Mouse (Mus musculus) lung, adult 2 months (tissue): Measurements from ENCODE around the gene Tfcp2. TPM values are rescaled to one million over a fixed set of nuclear protein-coding genes. Genes with fewer than 3 reads are reported as not detected.

Experiments
- DNase-seq: peaks from one replicate; pipeline ENCODE4 v3.0.0; 2022
- H3K4me1 ChIP-seq: fragments of 200-500 bp; 2 replicates; pipeline ENCODE4 v1.6.1; 2011; ENCODE audit warnings: low read length; ENCODE audit not compliant: control insufficient read depth, insufficient read depth
- H3K4me3 ChIP-seq: fragments of 200-500 bp; replicated peaks from 2 replicates; pipeline ENCODE3; 2011; ENCODE audit warnings: low read depth, mild to moderate bottlenecking, control low read depth, low read length; ENCODE audit errors: extremely low read depth
- CTCF ChIP-seq: fragments of 200-500 bp; IDR thresholded peaks from 2 replicates; pipeline ENCODE4 v1.5.1; 2011; ENCODE audit warnings: mild to moderate bottlenecking, low read length, control low read depth; ENCODE audit not compliant: insufficient read depth
- POLR2A ChIP-seq: fragments of 200-500 bp; IDR thresholded peaks from 2 replicates; pipeline ENCODE4 v1.6.1; 2011; ENCODE audit warnings: low read depth, mild to moderate bottlenecking, control low read depth, low read length, borderline replicate concordance; ENCODE audit errors: extremely low read depth
- WGBS: fragments of 180-500 bp; shearing (Covaris S2); methylation state at CpG from one replicate; pipeline ENCODE4 v1.1.7; 2018; 5-methylcytosine and 5-hydroxymethylcytosine counted together
- polyA plus RNA-seq: library from polyadenylated mRNA; depleted of rRNA; stranded (reverse); fragments of >200 nt; gene quantifications from 2 replicates; pipeline ENCODE4 v1.2.3, GENCODE M21; 2012

The Tfcp2 gene
- polyA plus RNA-seq, 1 experiment = 8.2 TPM

- Histone ChIP-seq H3K4me1 (peaks cover 8% of the 10 kb centered on the region), H3K4me3 (peak within 1 kb of the TSS; percentile 93)
- 2% methylated on average over 84 of the region's 84 CpGs for WGBS
- DNase-seq = peak; percentile 84
- TF ChIP-seq CTCF (peak; percentile 35; the same call in 1 of the 2 replicates), POLR2A (peak; percentile 67)
These were observed 83.3 kb downstream of the Tfcp2 start, which contains the start of gene Letmd1 for GRCm38 (mm10) chr15:100468295-100469188. Letmd1 (plus strand) TSS chr15:100469023.

DNA sequence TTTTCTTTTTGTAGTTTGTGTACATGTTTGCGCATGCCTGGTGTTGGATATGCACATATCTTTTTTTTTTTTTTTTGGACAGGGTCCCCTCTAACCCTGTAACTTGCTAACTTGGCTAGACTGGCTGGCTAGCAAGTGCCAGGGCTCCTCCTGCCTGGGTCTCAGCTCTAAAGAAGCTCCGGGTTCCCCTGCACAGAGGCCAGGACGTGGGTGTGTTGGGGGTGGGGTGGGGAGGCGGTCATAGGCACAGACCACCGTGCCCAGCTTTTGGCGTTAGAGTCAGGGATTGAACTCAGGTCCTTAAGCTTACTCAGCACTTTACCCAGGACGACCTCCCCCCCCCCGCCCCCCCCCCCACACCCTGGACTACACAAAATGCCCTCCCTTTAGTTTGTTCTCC lies 84.1 kb downstream of the Tfcp2 start:
- WGBS = 37% methylated on average over 8 of the region's 8 CpGs

DNA sequence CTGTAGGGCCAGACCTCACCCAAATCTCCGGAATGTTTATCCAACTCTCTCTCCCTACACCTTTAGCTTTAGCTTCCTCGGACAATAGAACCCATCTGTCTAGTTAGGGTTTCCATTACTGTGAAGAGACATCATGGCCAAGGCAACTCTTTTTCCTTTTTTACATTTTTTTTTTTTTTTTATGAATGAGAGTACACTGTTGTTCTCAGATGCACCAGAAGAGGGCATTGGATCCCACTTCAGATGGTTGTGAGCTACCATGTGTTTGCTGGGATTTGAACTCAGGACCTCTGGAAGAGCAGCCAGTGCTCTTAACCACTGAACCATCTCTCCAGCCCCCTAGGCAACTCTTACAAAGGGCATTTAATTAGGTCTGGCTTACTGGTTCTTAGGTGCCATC lies 86.4 kb downstream of the Tfcp2 start:
- no peak for TF ChIP-seq CTCF
- TF ChIP-seq POLR2A = no peak
- DNase-seq = no peak
- 77% methylated on average over 2 of the region's 2 CpGs for WGBS
- Histone ChIP-seq H3K4me1 (peaks cover 8% of the 10 kb centered on the region), H3K4me3 (no peak overlapping the region)

More for the DNA sequence above, 84.1 kb downstream of the Tfcp2 start:
- peaks cover 8% of the 10 kb centered on the region for H3K4me1 ChIP-seq
- no peak for TF ChIP-seq CTCF
- no peak for TF ChIP-seq POLR2A
- H3K4me3 ChIP-seq = no peak overlapping the region
- DNase-seq = no peak

DNA sequence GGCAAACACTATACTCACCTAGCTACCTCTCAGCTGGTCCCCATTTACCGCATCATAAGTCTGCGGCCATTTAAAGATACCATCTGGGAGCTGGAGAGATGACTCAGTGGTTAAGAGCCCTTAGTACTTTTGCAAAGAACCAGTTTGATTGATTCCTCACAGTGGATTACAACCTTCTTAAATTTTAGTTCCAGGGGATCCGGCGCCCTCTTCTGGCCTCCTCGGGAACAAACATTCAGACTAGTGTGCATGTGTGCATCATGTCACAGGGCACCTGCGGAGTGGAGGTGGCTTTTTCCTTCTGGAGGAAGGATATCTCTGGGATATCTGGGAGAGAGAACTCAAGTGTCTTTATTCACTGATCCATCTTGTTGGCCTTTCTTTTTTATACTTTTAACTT lies 88.1 kb downstream of the Tfcp2 start:
- peak; percentile 67 for DNase-seq
- no peak for TF ChIP-seq POLR2A
- TF ChIP-seq CTCF = peak; percentile 66; the same call in 1 of the 2 replicates
- WGBS = 24% methylated on average over 6 of the region's 6 CpGs
- Histone ChIP-seq H3K4me1 (peaks cover 3% of the 10 kb centered on the region; the same call in 1 of the 2 replicates), H3K4me3 (no peak overlapping the region)

DNA sequence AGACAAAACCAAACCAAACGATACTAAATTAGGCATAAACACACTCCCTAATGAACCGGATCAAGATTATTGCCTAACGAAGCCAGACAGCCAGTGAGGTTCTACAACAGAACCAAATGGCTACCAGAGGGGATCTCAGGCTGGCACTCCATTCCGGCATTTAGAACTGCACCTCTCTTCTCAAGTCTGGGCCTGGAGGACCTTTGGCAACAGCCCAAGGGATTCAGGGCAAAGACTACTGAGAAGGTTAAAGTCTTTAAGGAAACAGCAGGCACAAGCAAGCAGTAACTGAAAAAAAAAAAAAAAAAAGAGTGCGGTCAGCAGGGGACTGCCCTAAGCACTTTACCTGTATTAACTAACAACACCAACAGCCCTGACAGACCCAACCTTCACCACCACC lies 89.7 kb downstream of the Tfcp2 start:
- DNase-seq = no peak
- no peak for TF ChIP-seq CTCF
- TF ChIP-seq POLR2A = no peak
- WGBS = 71% methylated on average over 5 of the region's 5 CpGs
- Histone ChIP-seq H3K4me1 (no peaks in the 10 kb centered on the region), H3K4me3 (no peak overlapping the region)

DNA sequence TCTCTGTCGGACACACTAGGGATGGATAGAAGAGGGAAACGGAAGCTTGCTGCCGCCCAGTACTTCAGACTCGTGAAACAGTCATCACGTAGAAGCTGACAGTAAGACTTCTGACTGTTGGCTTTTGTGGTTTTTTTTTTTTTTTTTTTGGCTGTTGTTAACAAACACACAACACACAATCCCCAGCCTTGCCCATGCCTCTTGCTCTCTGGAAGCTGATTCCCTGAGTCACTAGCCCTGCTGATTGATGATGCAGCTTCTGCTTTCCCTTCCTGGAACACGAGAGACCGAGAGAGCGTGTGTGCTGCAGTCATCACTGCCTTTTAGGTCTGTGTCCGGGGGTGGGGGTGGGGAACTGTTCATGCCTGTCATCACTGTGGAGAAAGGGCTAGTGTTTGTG lies 90.2 kb downstream of the Tfcp2 start:
- TF ChIP-seq CTCF (no peak), POLR2A (no peak)
- Histone ChIP-seq H3K4me3 (no peak overlapping the region), H3K4me1 (no peaks in the 10 kb centered on the region)
- 58% methylated on average over 9 of the region's 9 CpGs for WGBS
- DNase-seq = no peak

DNA sequence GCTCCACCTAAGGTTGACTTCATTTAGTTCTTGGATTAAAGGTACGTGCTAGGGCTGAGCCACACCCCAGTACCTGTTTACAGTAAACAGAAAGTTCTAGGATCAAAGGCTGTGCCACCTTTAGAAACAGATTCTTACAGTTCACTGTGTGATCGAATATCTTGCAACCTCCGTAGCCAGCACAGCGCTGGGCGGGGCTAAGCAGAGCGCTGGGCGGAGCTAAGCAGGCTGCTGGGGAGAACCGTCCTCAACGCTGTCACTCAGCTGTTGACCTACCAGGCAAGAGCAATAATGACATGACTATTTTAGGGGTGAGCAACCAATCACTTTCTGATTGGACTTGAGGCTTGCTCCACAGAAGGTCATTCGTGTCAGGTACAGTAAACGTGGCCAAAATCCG lies 90.9 kb downstream of the Tfcp2 start:
- Histone ChIP-seq H3K4me3 (no peak overlapping the region), H3K4me1 (no peaks in the 10 kb centered on the region)
- 10% methylated on average over 12 of the region's 12 CpGs for WGBS
- DNase-seq = peak; percentile 41
- TF ChIP-seq CTCF = no peak
- no peak for TF ChIP-seq POLR2A

GRCm38 (mm10) chr15:100458055-100458454 lies 93.8 kb downstream of the Tfcp2 start:
- TF ChIP-seq CTCF (peak; percentile 34; the same call in 1 of the 2 replicates), POLR2A (no peak)
- DNase-seq = peak; percentile 45
- Histone ChIP-seq H3K4me1 (no peaks in the 10 kb centered on the region), H3K4me3 (no peak overlapping the region)
- 38% methylated on average over 10 of the region's 10 CpGs for WGBS

DNA sequence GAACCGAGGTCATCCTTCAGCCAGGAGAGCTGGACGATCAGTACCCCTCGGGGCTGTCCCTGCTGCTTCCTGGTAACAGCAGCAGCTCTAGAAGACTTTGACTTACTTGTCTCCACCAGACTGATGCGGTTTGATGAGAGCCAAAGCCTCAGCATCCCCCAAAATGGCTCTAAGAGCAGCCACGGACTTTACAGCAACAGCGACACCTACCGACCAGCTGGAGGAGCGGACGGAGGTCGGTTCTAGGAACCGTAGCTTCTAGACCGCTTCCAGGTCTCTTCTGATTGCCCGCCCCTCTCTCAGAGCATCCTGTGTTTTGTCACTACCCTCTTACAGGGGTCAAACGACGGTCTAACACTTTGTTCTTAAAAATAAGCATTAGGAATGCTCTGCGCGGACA lies 94.5 kb downstream of the Tfcp2 start:
- WGBS = 5% methylated on average over 17 of the region's 17 CpGs
- DNase-seq = peak; percentile 69
- Histone ChIP-seq H3K4me3 (no peak overlapping the region), H3K4me1 (no peaks in the 10 kb centered on the region)
- TF ChIP-seq POLR2A (no peak), CTCF (peak; percentile 97)
